Mouse (Mus musculus): ENCODE measurements at regions not wholly inside any gene's neighbourhood (a gene's known extent, or its start where the extent isn't known, plus 50 kb on each side); places are given as distances from the start of the nearest gene placed in this dataset.

DNA sequence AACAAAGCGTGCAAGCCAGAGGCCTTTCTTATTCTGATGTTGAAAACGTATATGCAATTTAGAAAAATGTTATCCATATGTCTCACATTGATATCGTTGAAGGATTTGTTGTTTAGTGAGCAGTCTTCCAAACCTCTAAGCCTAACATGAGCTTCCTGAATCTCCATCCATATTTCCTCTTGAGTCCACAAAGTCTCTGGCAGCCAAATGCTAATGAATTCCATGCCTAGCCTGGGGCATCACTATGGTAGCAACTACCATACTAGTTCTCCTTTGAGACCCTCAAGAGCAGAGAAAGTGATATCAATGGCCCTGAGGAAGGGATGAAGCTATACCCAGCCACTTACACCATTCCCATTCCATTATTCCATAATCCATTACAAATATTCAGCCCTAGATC lies 199.6 kb downstream of the Dcdc2c start:
- TF ChIP-seq POLR2A (IDR thresholded peaks at IDR 0.05; ENCODE audit: borderline replicate concordance, extremely low read depth, low read depth, low read length) (no peak), CTCF (IDR thresholded peaks at IDR 0.05; ENCODE audit: insufficient read depth, low read length) (no peak)
